Mouse (Mus musculus): Measurements from ENCODE around the gene Vstm2a. TPM values are rescaled to one million over a fixed set of nuclear protein-coding genes. Genes with fewer than 3 reads are reported as not detected.

The Vstm2a gene
- total RNA-seq (2014; rRNA removed) (164 and 172 TPM in 2 replicates), polyA plus RNA-seq (2015; fragmentation: Nextera tagmentation; extraction: Ambion mirVana) (128 and 134 TPM in 2 replicates)

DNA sequence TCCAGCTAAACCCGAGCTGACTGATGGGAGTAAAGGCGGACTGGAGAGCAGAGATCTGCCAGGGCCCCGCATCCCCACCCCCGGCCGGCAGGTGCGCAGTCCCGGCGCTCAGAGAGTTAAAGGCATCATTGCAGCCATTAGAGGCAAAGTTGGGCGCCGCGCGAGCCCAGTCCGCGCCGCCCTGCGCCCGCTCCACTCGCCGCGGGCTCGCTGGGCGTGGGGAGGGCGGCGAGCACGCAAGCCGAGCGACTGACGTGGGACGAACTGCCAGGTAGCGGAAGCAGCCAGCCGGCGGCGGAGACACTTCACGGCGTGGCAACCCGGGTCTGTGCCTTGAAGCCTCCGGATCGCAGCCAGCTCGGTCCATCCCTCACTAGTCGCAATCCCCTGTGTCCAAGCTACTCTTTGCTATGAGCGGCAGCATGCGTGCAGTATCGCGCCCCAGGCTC, at the start of gene Vstm2a:
TSS of gene Vstm2a (plus strand) at position 252 of the 449 bp plus-strand sequence.
- peak; percentile 69 for DNase-seq (ENCODE audit: low spot score)
- peak within 1 kb of the TSS; percentile 59 for H3K9ac ChIP-seq (replicated peaks; ENCODE audit: low read length, poor library complexity, severe bottlenecking)
- no peaks in the 10 kb centered on the region for H3K9me3 ChIP-seq (ENCODE audit: low read length)
- WGBS = 0% methylated on average over 44 of the region's 44 CpGs
- H3K4me2 ChIP-seq (ENCODE audit: low read depth, low read length, poor library complexity, severe bottlenecking) = peak within 1 kb of the TSS; percentile 88
- 0 out of 2 replicates have a peak, but pooled peaks cover 3% of the 10 kb centered on the region for H3K4me1 ChIP-seq (ENCODE audit: insufficient read depth, low read length)
- H3K36me3 ChIP-seq (ENCODE audit: insufficient read depth, low read length) = no peaks in the 10 kb centered on the region
- H3K27me3 ChIP-seq (ENCODE audit: insufficient read depth, low read length) = no peaks in the 10 kb centered on the region
- ATAC-seq (ENCODE audit: low FRiP score) = peak; percentile 85
- H3K27ac ChIP-seq (ENCODE audit: low read depth, low read length) = peak within 1 kb of the TSS; percentile 76
- peak; percentile 47 for TF ChIP-seq CTCF (IDR thresholded peaks at IDR 0.05)
- peak within 1 kb of the TSS; percentile 58 for H3K4me3 ChIP-seq (ENCODE audit: low read depth, low read length)

DNA sequence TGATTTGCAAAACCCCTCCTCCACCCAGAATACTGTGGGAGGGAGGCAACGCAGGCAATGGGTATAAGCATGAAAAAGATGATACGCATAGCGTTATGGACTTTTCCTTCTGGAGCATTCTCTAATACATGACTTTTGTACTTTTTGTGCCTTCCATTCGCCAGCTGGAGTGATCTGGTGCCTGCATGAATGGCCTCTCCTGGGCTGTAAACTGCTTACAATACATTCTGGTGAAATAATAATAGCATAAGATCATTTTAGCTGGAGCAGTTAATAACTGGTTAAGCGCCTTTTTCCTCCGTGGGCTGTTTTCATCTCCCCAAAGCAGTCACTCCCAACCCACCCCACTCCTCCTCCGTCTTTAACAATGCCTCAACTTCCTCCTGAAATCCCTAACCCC, 513 bp upstream of the Vstm2a start:
- Histone ChIP-seq H3K4me1 (ENCODE audit: insufficient read depth, low read length) (0 out of 2 replicates have a peak, but pooled peaks cover 3% of the 10 kb centered on the region), H3K27ac (ENCODE audit: low read depth, low read length) (peak overlapping the region; percentile 76), H3K27me3 (ENCODE audit: insufficient read depth, low read length) (no peaks in the 10 kb centered on the region), H3K4me3 (ENCODE audit: low read depth, low read length) (peak overlapping the region; percentile 58), H3K36me3 (ENCODE audit: insufficient read depth, low read length) (no peaks in the 10 kb centered on the region), H3K9ac (replicated peaks; ENCODE audit: low read length, poor library complexity, severe bottlenecking) (peak overlapping the region; percentile 59), H3K4me2 (ENCODE audit: low read depth, low read length, poor library complexity, severe bottlenecking) (peak overlapping the region; percentile 88), H3K9me3 (ENCODE audit: low read length) (no peaks in the 10 kb centered on the region)
- 11% methylated on average over 7 of the region's 7 CpGs for WGBS
- 0 out of 2 replicates have a peak, but pooled peaks have one; percentile 3 for ATAC-seq (ENCODE audit: low FRiP score)
- TF ChIP-seq CTCF (IDR thresholded peaks at IDR 0.05) = no peak
- peak; percentile 10 for DNase-seq (ENCODE audit: low spot score)

DNA sequence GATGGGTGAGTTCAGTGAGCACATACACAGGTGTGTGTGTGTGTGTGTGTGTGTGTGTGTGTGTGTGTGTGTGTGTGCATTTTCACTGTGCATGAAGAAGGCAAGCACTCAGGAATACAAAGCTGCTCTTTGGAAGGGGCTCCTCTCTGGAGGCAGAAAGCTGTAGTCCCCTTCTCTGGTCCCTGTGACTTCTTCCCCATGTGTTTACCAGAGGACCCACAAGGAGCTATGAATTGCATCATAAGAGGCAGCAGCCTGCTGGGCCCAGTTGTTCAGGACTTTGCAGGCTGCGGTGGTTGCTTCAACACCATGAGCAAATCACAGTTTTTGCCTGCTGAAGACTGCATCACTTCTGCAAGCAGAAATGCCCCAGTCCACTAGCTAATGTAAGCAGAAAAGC, 776 bp downstream of the Vstm2a start:
- no peaks in the 10 kb centered on the region; the same call in 1 of the 2 replicates for H3K36me3 ChIP-seq (ENCODE audit: insufficient read depth, low read length)
- DNase-seq (ENCODE audit: low spot score) = peak; percentile 39
- 13% methylated on average over 1 of the region's 1 CpGs for WGBS
- H3K4me1 ChIP-seq (ENCODE audit: insufficient read depth, low read length) = 0 out of 2 replicates have a peak, but pooled peaks cover 3% of the 10 kb centered on the region
- H3K9me3 ChIP-seq (ENCODE audit: low read length) = no peaks in the 10 kb centered on the region
- H3K27ac ChIP-seq (ENCODE audit: low read depth, low read length) = peak overlapping the region; percentile 76
- H3K4me3 ChIP-seq (ENCODE audit: low read depth, low read length) = peak overlapping the region; percentile 58
- H3K4me2 ChIP-seq (ENCODE audit: low read depth, low read length, poor library complexity, severe bottlenecking) = peak overlapping the region; percentile 88
- no peak for TF ChIP-seq CTCF (IDR thresholded peaks at IDR 0.05)
- H3K27me3 ChIP-seq (ENCODE audit: insufficient read depth, low read length) = no peaks in the 10 kb centered on the region
- peak overlapping the region; percentile 59 for H3K9ac ChIP-seq (replicated peaks; ENCODE audit: low read length, poor library complexity, severe bottlenecking)
- ATAC-seq (ENCODE audit: low FRiP score) = peak; percentile 18; the same call in 1 of the 2 replicates

DNA sequence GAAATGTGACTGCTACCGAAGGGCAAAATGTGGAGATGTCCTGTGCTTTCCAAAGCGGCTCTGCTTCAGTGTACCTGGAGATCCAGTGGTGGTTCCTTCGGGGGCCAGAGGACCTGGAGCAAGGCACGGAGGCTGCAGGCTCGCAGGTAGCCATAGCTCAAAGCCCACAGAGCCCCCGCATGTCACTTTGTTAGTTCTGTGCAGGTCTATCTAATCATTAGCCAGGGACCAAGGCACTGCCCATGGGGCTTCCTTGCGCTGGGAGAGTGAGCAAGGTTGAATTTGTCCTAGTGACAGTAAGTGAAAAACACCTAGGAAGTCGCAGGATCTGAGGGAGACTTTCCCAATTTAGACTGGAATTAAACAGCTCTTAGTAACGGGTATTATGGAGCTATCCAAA, 2.4 kb downstream of the Vstm2a start:
- Histone ChIP-seq H3K36me3 (ENCODE audit: insufficient read depth, low read length) (peaks cover 3% of the 10 kb centered on the region), H3K4me3 (ENCODE audit: low read depth, low read length) (peak overlapping the region; percentile 58), H3K9me3 (ENCODE audit: low read length) (no peaks in the 10 kb centered on the region), H3K27ac (ENCODE audit: low read depth, low read length) (peak overlapping the region; percentile 19), H3K4me2 (ENCODE audit: low read depth, low read length, poor library complexity, severe bottlenecking) (peak overlapping the region; percentile 88), H3K4me1 (ENCODE audit: insufficient read depth, low read length) (0 out of 2 replicates have a peak, but pooled peaks cover 3% of the 10 kb centered on the region), H3K27me3 (ENCODE audit: insufficient read depth, low read length) (no peaks in the 10 kb centered on the region), H3K9ac (replicated peaks; ENCODE audit: low read length, poor library complexity, severe bottlenecking) (peak overlapping the region; percentile 59)
- DNase-seq (ENCODE audit: low spot score) (no peak), ATAC-seq (ENCODE audit: low FRiP score) (no peak)
- 24% methylated on average over 9 of the region's 9 CpGs for WGBS
- no peak for TF ChIP-seq CTCF (IDR thresholded peaks at IDR 0.05)

DNA sequence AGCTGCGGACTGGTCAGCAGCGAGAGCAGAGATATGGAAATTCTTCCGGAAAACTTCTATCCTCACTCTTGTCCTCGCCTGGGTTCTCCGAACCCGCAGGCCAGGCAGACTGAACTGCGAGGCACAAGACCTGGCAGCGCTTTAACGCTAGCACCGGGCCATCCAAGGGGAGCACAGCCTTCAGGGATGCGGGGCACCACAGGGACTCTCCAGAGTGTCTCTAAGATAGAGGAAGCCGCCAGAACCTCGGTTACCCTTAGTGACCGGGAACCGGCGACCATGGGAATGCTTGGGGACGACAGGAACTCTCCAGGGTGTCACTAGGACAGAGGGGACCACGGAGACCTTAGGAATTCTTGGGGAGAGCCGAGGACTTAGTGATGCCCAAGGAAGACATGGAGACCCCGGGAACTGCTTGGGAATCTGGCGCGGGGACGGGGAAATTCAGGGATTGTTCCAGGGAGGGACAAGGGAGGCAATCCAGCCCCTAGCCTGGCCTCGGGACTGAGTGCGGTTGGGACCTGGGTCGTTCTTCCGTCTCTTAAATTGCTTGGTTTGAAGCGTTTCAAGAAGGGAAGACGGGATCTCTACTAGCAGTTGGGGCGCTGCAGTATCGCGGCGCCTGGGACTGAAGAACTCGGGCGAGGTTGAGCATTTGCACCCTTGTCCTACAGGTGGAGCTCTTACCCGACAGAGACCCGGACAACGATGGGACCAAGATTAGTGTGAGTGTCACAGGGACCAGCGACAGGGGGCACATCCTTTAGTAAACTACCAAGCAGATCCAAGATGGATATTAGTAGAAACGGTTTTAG, 3.4 kb downstream of the Vstm2a start:
- Histone ChIP-seq H3K9me3 (ENCODE audit: low read length) (no peaks in the 10 kb centered on the region), H3K27ac (ENCODE audit: low read depth, low read length) (peak overlapping the region; percentile 65), H3K4me2 (ENCODE audit: low read depth, low read length, poor library complexity, severe bottlenecking) (peak overlapping the region; percentile 88), H3K36me3 (ENCODE audit: insufficient read depth, low read length) (peaks cover 3% of the 10 kb centered on the region), H3K27me3 (ENCODE audit: insufficient read depth, low read length) (no peaks in the 10 kb centered on the region), H3K4me1 (ENCODE audit: insufficient read depth, low read length) (0 out of 2 replicates have a peak, but pooled peaks cover 3% of the 10 kb centered on the region), H3K9ac (replicated peaks; ENCODE audit: low read length, poor library complexity, severe bottlenecking) (peak overlapping the region; percentile 70), H3K4me3 (ENCODE audit: low read depth, low read length) (peak overlapping the region; percentile 58)
- peak; percentile 88 for TF ChIP-seq CTCF (IDR thresholded peaks at IDR 0.05)
- DNase-seq (ENCODE audit: low spot score) (peak; percentile 92), ATAC-seq (ENCODE audit: low FRiP score) (peak; percentile 66)
- WGBS = under 1% methylated on average over 40 of the region's 40 CpGs

DNA sequence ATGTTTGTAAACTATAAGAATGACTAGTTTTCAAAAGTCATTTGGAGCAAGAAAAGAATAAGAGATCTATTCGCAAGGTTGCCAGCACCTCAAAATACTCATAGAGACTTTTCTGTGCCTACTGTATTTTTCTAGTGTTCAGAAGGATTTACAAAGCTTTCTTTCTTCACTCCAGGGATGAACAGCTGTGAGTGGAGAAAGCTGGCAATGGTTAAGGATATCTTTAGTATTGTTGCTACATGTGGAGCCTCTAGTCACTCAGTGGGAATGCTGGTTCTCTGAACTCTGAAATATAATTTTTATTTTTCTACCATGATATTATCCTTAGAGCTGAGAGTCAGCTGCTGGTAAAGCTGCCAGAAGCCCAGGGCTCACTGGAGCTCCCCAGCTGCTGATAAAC, 10.9 kb downstream of the Vstm2a start:
- Histone ChIP-seq H3K27me3 (ENCODE audit: insufficient read depth, low read length) (no peaks in the 10 kb centered on the region), H3K27ac (ENCODE audit: low read depth, low read length) (no peak overlapping the region), H3K4me2 (ENCODE audit: low read depth, low read length, poor library complexity, severe bottlenecking) (no peak overlapping the region), H3K36me3 (ENCODE audit: insufficient read depth, low read length) (peaks cover 7% of the 10 kb centered on the region), H3K4me1 (ENCODE audit: insufficient read depth, low read length) (no peaks in the 10 kb centered on the region), H3K9ac (replicated peaks; ENCODE audit: low read length, poor library complexity, severe bottlenecking) (no peak overlapping the region), H3K9me3 (ENCODE audit: low read length) (no peaks in the 10 kb centered on the region), H3K4me3 (ENCODE audit: low read depth, low read length) (no peak overlapping the region)
- no peak for DNase-seq (ENCODE audit: low spot score)
- TF ChIP-seq CTCF (IDR thresholded peaks at IDR 0.05) = no peak
- WGBS = 83% methylated on average over 1 of the region's 1 CpGs
- ATAC-seq (ENCODE audit: low FRiP score) = no peak

Measured in midbrain, postnatal 0 days (tissue).